Mouse (Mus musculus): ENCODE measurements at regions not wholly inside any gene's neighbourhood (a gene's known extent, or its start where the extent isn't known, plus 50 kb on each side); places are given as distances from the start of the nearest gene placed in this dataset.
A peak's percentile ranks its signal among the peaks of the same experiment; 100 is the strongest.

DNA sequence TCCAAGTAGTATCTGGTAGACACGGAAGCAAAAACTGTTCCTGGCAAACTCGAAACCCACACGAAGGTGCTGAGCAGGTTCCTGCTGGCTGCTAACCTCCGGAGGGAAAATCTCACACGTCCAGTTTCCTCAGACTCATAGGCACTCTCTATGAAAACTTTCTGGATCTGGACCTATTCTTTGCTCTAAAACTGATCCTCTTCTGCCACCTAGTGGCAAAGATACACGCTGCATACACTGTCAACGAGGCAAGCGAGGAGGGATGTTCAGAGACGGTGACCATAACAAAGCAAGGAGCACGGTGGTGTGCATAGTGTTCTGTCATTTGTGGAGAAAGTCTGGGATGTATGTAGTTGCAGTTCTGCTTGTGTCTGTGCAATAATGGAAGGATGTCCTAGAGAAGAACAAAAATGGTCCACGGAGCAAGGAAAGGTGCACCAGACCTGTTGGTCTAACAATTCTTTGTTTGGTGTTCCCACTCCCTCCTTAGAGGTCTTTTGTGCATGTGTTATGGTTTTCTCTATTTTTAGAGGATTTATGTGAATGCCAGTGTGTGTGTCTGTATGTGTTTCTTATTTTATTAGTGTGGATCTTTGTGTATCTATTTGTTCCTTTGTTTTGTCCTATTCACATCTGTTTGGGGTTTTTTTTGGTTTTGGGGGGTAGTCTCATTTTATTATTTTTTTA is 57.0 kb upstream of the Siglech start:
- ATAC-seq (replicated peaks; ENCODE audit: insufficient number of reproducible peaks, low FRiP score, low TSS enrichment) = peak; percentile 75
- H3K4me3 ChIP-seq (ENCODE audit: low read depth, low read length) = no peak overlapping the region
- no peaks in the 10 kb centered on the region for H3K9me3 ChIP-seq (replicated peaks; ENCODE audit: control insufficient read depth, low read length)
- H3K4me1 ChIP-seq (ENCODE audit: control insufficient read depth, insufficient read depth, low read length) = no peaks in the 10 kb centered on the region
- no peaks in the 10 kb centered on the region for H3K27me3 ChIP-seq (ENCODE audit: control insufficient read depth, insufficient read depth, low read length)
- no peak overlapping the region for H3K27ac ChIP-seq (ENCODE audit: low read depth, low read length)
- no peak overlapping the region for H3K9ac ChIP-seq (ENCODE audit: low read depth, low read length)
- H3K36me3 ChIP-seq (ENCODE audit: control insufficient read depth, insufficient read depth, low read length) = no peaks in the 10 kb centered on the region
- H3K4me2 ChIP-seq = no peak overlapping the region
- 12% methylated on average over 11 of the region's 11 CpGs for whole genome bisulfite sequencing (ENCODE audit: insufficient replicate concordance)

All from heart, embryonic 11.5 days (tissue).